In the genomic region with DNA sequence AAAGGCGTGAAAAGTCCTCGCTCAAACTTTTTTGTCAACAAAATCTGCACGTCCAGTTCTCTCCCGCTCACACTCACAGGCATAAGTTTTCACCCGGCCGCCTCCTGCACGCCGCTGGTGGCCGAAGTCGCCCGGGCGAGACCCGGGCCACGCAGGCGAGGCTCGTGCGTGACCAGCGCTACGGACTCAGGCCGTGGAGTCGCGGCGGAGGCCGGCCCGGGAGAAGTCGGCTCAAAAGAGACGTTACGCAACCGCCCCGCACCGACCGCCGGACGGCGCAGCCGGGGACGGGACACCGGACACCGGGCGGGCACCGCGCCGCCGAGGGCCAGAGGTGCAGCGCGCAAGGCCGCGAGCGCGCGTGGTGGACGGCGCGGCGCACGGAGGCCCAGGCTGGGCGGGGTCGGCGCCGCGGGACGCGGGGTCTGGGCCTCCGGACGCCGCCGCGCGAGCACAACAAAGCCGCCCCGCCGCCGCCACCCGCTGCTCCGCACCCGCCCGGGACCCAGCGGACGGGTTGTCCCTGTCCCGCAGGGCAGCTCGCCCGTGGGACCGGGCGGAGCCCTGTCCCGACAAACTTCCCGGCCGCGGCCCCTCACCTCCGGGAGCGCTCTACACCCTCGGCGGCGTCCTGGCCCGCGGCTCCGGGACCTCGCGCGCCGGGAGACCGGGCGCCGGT, we compare ENCODE assay signal across 9 mouse cellular contexts. TPM values are rescaled to one million over a fixed set of nuclear protein-coding genes. Genes with fewer than 3 reads are reported as not detected.
DNase-seq lines count a peak whose midpoint lies in the region; ATAC-seq and TF ChIP-seq lines count a peak whose summit lies in the region.
"Had no signal": no experiment of that assay in that cellular context is flagged by ENCODE, and none has a peak within 500 bp of the region (broad histone marks: within the 10 kb centered on the region; RNA-seq: fewer than 3 reads in every experiment).

No protein-coding gene starts in this region.

- H3K4me2 ChIP-seq in liver, embryonic 11.5 days = peak overlapping the region; percentile 98
- peak overlapping the region; percentile 95 for H3K4me2 ChIP-seq in midbrain, postnatal 0 days (ENCODE audit: low read depth, low read length, poor library complexity, severe bottlenecking)
- H3K4me2 ChIP-seq in stomach, postnatal 0 days (replicated peaks; ENCODE audit: low read depth) = peak overlapping the region; percentile 71

- H3K36me3 ChIP-seq in liver, embryonic 11.5 days (ENCODE audit: control insufficient read depth, insufficient read depth, low read length) = no peaks in the 10 kb centered on the region
- H3K36me3 ChIP-seq in midbrain, postnatal 0 days (ENCODE audit: insufficient read depth, low read length) = no peaks in the 10 kb centered on the region
- no peaks in the 10 kb centered on the region for H3K36me3 ChIP-seq in stomach, postnatal 0 days (ENCODE audit: control insufficient read depth, insufficient read depth, low read length)

- H3K4me1 ChIP-seq in cortical plate, adult 2 months (ENCODE audit: control insufficient read depth, insufficient read depth, low read length) = no peaks in the 10 kb centered on the region
- peaks cover under 1% of the 10 kb centered on the region; the same call in 1 of the 2 replicates for H3K4me1 ChIP-seq in liver, embryonic 11.5 days (replicated peaks; ENCODE audit: control insufficient read depth, insufficient read depth, low read length)
- no peaks in the 10 kb centered on the region for H3K4me1 ChIP-seq in midbrain, postnatal 0 days (ENCODE audit: insufficient read depth, low read length)
- H3K4me1 ChIP-seq in stomach, postnatal 0 days (replicated peaks; ENCODE audit: control insufficient read depth, insufficient read depth) = 0 out of 2 replicates have a peak, but pooled peaks cover 3% of the 10 kb centered on the region

- H3K9ac ChIP-seq in liver, embryonic 11.5 days (ENCODE audit: low read depth, low read length) = peak overlapping the region; percentile 86
- H3K9ac ChIP-seq in midbrain, postnatal 0 days (replicated peaks; ENCODE audit: low read length, poor library complexity, severe bottlenecking) = peak overlapping the region; percentile 55
- peak overlapping the region; percentile 97 for H3K9ac ChIP-seq in stomach, postnatal 0 days (ENCODE audit: low read length)

- H3K4me3 ChIP-seq in cortical plate, adult 2 months (ENCODE audit: insufficient read depth, low read length) = peak overlapping the region; percentile 51
- H3K4me3 ChIP-seq in liver, embryonic 11.5 days (ENCODE audit: low read depth, low read length) = peak overlapping the region; percentile 93
- H3K4me3 ChIP-seq in midbrain, postnatal 0 days (ENCODE audit: low read depth, low read length) = peak overlapping the region; percentile 71
- H3K4me3 ChIP-seq in stomach, postnatal 0 days (ENCODE audit: low read depth, low read length) = peak overlapping the region; percentile 96

- TF ChIP-seq POLR2A in cortical plate, adult 2 months (IDR thresholded peaks at IDR 0.05; ENCODE audit: extremely low read depth, insufficient read depth, low read length) = no peak

- peaks cover 21% of the 10 kb centered on the region for H3K27me3 ChIP-seq in liver, embryonic 11.5 days (replicated peaks; ENCODE audit: control insufficient read depth, insufficient read depth, low read length)
- H3K27me3 ChIP-seq in midbrain, postnatal 0 days (ENCODE audit: insufficient read depth, low read length) = no peaks in the 10 kb centered on the region
- no peaks in the 10 kb centered on the region for H3K27me3 ChIP-seq in stomach, postnatal 0 days (ENCODE audit: control insufficient read depth, insufficient read depth, low read length)

- peak overlapping the region; percentile 96 for H3K27ac ChIP-seq in cortical plate, adult 2 months (ENCODE audit: insufficient read depth, low read length)
- H3K27ac ChIP-seq in liver, embryonic 11.5 days (ENCODE audit: low read depth, low read length) = peak overlapping the region; percentile 79
- H3K27ac ChIP-seq in midbrain, postnatal 0 days (ENCODE audit: low read depth, low read length) = peak overlapping the region; percentile 44
- peak overlapping the region; percentile 97 for H3K27ac ChIP-seq in stomach, postnatal 0 days (replicated peaks)

- TF ChIP-seq CTCF in cortical plate, adult 2 months (IDR thresholded peaks at IDR 0.05; ENCODE audit: extremely low read depth, insufficient read depth, low read length) = no peak
- TF ChIP-seq CTCF in midbrain, postnatal 0 days (IDR thresholded peaks at IDR 0.05) = no peak
- TF ChIP-seq CTCF in stomach, postnatal 0 days (IDR thresholded peaks at IDR 0.05; ENCODE audit: low read depth) = no peak

- H3K9me3 ChIP-seq in liver, embryonic 11.5 days (ENCODE audit: control insufficient read depth, low read length) = no peaks in the 10 kb centered on the region
- H3K9me3 ChIP-seq in midbrain, postnatal 0 days (ENCODE audit: low read length) = no peaks in the 10 kb centered on the region
- no peaks in the 10 kb centered on the region for H3K9me3 ChIP-seq in stomach, postnatal 0 days (ENCODE audit: control insufficient read depth, low read length)

- peak; percentile 5 for ATAC-seq in inflammation-experienced regulatory T-cells, adult 6 months
- ATAC-seq in liver, embryonic 11.5 days (replicated peaks; ENCODE audit: low FRiP score) = peak; percentile 61
- ATAC-seq in midbrain, postnatal 0 days (ENCODE audit: low FRiP score) = peak; percentile 59
- ATAC-seq in stomach, postnatal 0 days (ENCODE audit: low FRiP score, low TSS enrichment) = peak; percentile 74

- intact Hi-C loops in gastrocnemius, postnatal 36 days (cut with DNase I) = loop anchor here (5.0 kb wide), 1 partner anchor 52 kb away; a partner anchor contains a TSS

- WGBS in liver, embryonic 11.5 days = under 1% methylated on average over 95 of the region's 103 CpGs
- WGBS in midbrain, postnatal 0 days = under 1% methylated on average over 60 of the region's 103 CpGs
- WGBS in stomach, postnatal 0 days = under 1% methylated on average over 46 of the region's 103 CpGs

- TF ChIP-seq EP300 in stomach, postnatal 0 days (optimal IDR thresholded peaks at IDR 0.05) = no peak

- DNase-seq in layer of hippocampus, postnatal 10 days (ENCODE audit: low spot score in 2 of 2) = peak; percentile 32 to 55
- DNase-seq in layer of hippocampus, adult 9-10 months (ENCODE audit: low spot score) = no peak
- peak; percentile 66 to 74 for DNase-seq in gastrocnemius, postnatal 36 days
- DNase-seq in liver, embryonic 11.5 days (ENCODE audit: low spot score) = peak; percentile 49
- DNase-seq in midbrain, postnatal 0 days (ENCODE audit: low spot score) = no peak
- DNase-seq in stomach, postnatal 0 days (ENCODE audit: low spot score) = peak; percentile 61

RNA-seq across cellular contexts. Expression of a gene that starts 0.5 kb away (rescaled TPM):
- total RNA-seq in layer of hippocampus, postnatal 10 days (2021) = not detected
- not detected in 2 replicates for polyA plus RNA-seq in cortical plate, adult 2 months (2012; rRNA removed)
- under 1 TPM in 1 of 2 experiments, not detected in 1; 0.74 TPM for total RNA-seq in gastrocnemius, postnatal 36 days (2021)
- polyA plus RNA-seq in inflammation-experienced regulatory T-cells, adult 6 months (2017; shearing (Covaris generic)) = not detected
- not detected in 2 replicates for polyA plus RNA-seq in liver, embryonic 11.5 days (2014; fragmentation: Nextera tagmentation; extraction: Ambion mirVana)
- not detected in 2 replicates for total RNA-seq in midbrain, postnatal 0 days (2014; rRNA removed)
- not detected in 2 replicates for polyA plus RNA-seq in midbrain, postnatal 0 days (2015; fragmentation: Nextera tagmentation; extraction: Ambion mirVana)
- polyA plus RNA-seq in stomach, postnatal 0 days (2015; fragmentation: Nextera tagmentation; extraction: Ambion mirVana) = not detected in 2 replicates
- total RNA-seq: layer of hippocampus, postnatal 14 days had no signal

RNA-seq across cellular contexts. Expression of a gene that starts 12.8 kb away (rescaled TPM):
- 10 to 100 TPM; 20.7 to 25.5 TPM for total RNA-seq in layer of hippocampus, postnatal 10 days (2021)
- polyA plus RNA-seq in cortical plate, adult 2 months (2012; rRNA removed) = 14.4 and 16.7 TPM in 2 replicates
- 10 to 100 TPM; 13.4 to 17.3 TPM for total RNA-seq in gastrocnemius, postnatal 36 days (2021)
- 10 to 100 TPM; 13.0 to 23.0 (median 20.1) TPM for polyA plus RNA-seq in inflammation-experienced regulatory T-cells, adult 6 months (2017; shearing (Covaris generic))
- 8.7 and 9.7 TPM in 2 replicates for polyA plus RNA-seq in liver, embryonic 11.5 days (2014; fragmentation: Nextera tagmentation; extraction: Ambion mirVana)
- total RNA-seq in midbrain, postnatal 0 days (2014; rRNA removed) = 7.7 and 8.4 TPM in 2 replicates
- polyA plus RNA-seq in midbrain, postnatal 0 days (2015; fragmentation: Nextera tagmentation; extraction: Ambion mirVana) = 3.1 and 3.8 TPM in 2 replicates
- 10.9 and 11.5 TPM in 2 replicates for polyA plus RNA-seq in stomach, postnatal 0 days (2015; fragmentation: Nextera tagmentation; extraction: Ambion mirVana)

RNA-seq across cellular contexts. Expression of a gene that starts 52.5 kb away (rescaled TPM):
- 10 to 100 TPM; 23.2 to 42.1 TPM for total RNA-seq in layer of hippocampus, postnatal 10 days (2021)
- 25.6 and 37.8 TPM in 2 replicates for polyA plus RNA-seq in cortical plate, adult 2 months (2012; rRNA removed)
- total RNA-seq in gastrocnemius, postnatal 36 days (2021) = 10 to 100 TPM; 47.0 to 47.1 TPM
- 100 to 1,000 TPM; 170 to 224 (median 195) TPM for polyA plus RNA-seq in inflammation-experienced regulatory T-cells, adult 6 months (2017; shearing (Covaris generic))
- polyA plus RNA-seq in liver, embryonic 11.5 days (2014; fragmentation: Nextera tagmentation; extraction: Ambion mirVana) = 27.6 and 33.7 TPM in 2 replicates
- total RNA-seq in midbrain, postnatal 0 days (2014; rRNA removed) = 11.4 and 36.9 TPM in 2 replicates
- 22.4 and 26.8 TPM in 2 replicates for polyA plus RNA-seq in midbrain, postnatal 0 days (2015; fragmentation: Nextera tagmentation; extraction: Ambion mirVana)
- 10.3 and 17.2 TPM in 2 replicates for polyA plus RNA-seq in stomach, postnatal 0 days (2015; fragmentation: Nextera tagmentation; extraction: Ambion mirVana)

Comparison
In these comparisons a context has a peak if more than half of its experiments do, and no peak if none do; other contexts are left out.
1. DNase-seq: peak in layer of hippocampus, postnatal 10 days (2 of 2), gastrocnemius, postnatal 36 days (2 of 2), liver, embryonic 11.5 days (single experiment) and stomach, postnatal 0 days (single experiment); none in layer of hippocampus, adult 9-10 months (single experiment) and midbrain, postnatal 0 days (single experiment).
2. H3K27ac ChIP-seq: peak in every context shown above with its lines; median percentile 97 in stomach, postnatal 0 days; 96 in cortical plate, adult 2 months; 79 in liver, embryonic 11.5 days; 44 in midbrain, postnatal 0 days.
3. ATAC-seq: peak in every context shown above with its lines; median percentile 74 in stomach, postnatal 0 days; 61 in liver, embryonic 11.5 days; 59 in midbrain, postnatal 0 days; 5 in inflammation-experienced regulatory T-cells, adult 6 months.
4. Peak in every context shown above with its lines, with median percentiles within 50 percentile points of each other: H3K4me3 ChIP-seq, H3K4me2 ChIP-seq and H3K9ac ChIP-seq.